Mouse (Mus musculus): ENCODE results near the gene Cln3.

Gene Cln3

DNA sequence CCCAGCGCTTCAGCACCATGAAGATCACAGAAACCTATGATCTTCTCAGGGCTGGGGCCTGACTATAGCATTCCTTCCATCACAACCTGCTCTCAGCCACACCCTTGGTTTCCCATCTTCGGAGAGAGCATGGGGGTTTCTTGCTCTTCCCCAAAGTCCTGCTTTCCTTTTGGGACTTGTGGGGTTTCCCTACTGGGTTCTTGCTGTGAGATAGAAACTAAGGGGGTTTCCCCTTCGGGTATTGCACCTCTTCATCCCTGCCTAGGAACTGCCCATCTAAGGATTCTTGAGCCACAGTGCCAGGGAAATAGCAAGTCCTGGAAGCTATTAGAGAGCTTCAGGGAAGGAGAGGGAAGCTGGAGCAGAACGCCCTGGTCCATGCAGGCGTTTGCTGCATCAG lies 10.3 kb upstream of the Cln3 start:
- no peak for DNase-seq (ENCODE audit: low read depth, low spot score)

DNA sequence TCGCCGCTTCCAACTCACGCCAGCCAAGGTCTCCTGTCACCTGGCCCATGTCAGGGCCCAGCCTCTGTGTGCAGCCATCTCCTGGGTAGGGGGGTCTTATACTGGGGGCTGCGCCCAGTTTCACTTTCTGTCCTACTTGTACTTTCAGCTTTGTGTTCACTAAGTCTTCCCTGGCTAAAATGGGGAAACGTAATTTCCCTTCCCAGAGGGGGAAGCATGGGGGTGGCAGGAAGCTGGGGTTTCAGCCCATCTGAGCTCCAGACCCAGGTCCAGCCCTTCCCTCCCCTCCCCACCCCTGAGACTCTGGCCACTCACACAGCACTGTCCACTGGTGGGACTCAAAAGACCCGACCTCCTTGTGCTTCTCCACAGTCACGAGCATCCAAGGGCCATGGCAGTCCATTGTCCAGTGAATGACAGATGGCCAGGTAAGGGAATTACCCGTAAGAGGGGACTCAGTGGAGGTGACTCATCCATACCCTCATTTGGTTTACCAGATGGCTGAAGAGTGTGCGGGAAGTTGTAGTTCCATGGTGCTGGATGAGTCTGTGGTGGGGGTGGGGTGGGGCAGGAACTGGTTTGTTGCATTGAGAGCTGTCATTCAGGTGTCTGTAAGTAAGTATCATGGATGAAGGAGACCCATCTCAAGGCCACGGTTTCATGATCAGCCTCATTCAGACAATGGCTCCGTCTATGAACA lies 9.4 kb upstream of the Cln3 start, which contains the start of gene Il27:
TSS of gene Il27 (minus strand) at position 80 of the 700 bp plus-strand sequence.
- no peak for DNase-seq (ENCODE audit: low read depth, low spot score)

DNA sequence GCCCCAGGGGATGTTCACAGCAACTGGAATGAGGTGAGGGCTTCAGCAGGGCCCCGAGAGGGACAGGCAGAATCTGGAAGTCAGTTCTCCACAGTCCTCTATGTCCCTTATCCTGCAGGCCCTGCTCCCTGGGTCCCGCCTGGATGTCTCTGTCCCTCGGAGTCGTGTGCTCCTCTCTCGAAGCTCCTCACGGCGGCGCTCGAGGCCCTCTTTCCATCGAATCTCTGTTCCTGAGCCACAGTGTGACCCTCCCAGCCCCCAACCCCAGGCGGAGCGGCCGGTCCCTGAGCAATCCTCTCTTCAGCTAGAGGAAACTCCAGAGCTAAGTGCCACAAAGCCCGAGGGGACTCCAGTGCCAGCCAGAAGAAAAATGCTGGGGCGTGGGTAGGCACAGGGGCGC lies 2.2 kb upstream of the Cln3 start:
- DNase-seq (ENCODE audit: low read depth, low spot score) = peak; percentile 50

DNA sequence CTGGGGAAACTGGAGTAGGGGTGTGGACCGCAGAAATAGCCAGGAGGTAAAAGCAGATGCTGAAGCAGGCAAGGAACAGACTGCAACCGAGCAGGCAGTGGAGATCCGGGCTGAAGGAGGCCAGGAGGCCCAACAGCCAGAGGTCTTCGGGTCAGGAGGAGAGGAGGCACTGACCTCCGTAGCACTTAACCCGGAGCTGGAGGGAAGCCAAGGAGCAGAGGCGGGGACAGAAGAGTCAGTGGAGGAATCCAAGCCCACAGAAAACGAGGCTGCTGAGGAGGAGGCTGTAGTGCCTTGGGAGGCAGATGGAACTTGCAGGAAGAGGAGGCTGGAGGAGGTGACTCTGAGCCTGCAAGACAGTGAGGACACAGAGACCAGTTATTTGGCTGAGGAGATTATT lies 1.2 kb upstream of the Cln3 start:
- DNase-seq (ENCODE audit: low read depth, low spot score) = no peak

DNA sequence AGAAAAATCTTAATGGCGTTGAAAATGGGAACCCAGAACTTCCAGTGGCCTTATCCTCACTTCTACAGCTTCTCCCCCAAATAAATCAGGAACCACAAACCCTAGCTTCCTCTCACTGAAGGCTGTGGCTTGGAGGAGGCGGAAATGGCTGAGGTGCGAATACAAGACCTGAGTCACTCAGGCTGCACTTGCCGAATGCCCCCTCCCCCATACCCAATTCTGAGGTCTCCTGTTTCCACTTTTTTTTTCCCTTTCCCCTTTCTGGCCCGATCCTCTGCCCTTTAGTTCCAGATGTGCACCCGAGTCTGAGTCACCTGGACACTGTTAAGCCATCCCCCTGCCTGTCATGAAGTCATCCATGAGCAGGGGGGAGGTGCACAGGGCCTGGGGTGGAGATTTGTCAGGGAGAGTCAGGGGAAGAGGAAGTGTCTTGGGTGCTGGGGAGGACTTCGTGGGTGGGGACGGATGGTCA lies 1.1 kb downstream of the Cln3 start, which contains the start of gene Apobr:
TSS of gene Apobr (plus strand) at position 437 of the 472 bp plus-strand sequence.
- no peak for DNase-seq (ENCODE audit: low read depth, low spot score)

DNA sequence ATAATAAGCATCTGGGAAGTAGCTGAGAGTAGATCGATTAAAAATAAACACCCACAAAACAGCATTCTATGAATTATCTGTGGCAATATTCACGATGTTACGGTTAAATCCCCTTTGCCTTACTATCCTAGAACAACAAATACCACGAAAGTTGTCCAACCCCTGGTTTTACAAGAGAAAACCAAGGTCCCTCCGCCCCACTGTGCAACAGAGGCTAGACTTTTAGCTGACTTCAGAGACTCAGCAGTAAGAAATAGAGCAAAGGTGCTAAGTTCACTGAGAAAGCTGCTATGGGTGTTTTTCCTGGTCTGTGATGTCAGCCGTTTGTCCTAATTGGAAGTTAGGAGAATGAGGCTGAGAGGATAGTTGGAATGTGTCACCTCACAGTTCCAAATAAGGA lies 1.9 kb downstream of the Cln3 start:
- no peak for DNase-seq (ENCODE audit: low read depth, low spot score)

DNA sequence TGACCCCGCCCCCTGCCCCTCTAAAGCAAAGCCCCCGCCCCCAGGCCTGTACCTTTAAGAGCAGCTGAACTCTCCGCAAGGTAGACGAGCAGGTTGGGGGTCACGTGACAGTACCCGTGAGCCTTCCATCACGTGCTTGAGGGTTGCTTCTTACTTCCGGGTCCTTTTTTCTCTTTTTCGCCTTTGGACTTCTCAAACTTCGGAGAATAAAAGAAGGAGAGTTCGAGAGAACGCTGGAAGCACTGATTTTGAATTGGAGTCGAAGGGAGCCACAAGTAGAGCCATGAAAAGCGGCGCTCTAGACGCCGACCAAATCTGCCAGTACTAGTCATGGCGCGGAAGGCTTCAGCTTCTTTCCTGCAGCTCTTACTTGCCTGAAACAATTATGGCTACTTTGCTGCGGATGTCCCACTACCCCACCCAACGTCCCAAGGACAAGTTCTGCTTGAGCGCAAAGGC lies 2.3 kb downstream of the Cln3 start:
- peak; percentile 77 for DNase-seq (ENCODE audit: low read depth, low spot score)

DNA sequence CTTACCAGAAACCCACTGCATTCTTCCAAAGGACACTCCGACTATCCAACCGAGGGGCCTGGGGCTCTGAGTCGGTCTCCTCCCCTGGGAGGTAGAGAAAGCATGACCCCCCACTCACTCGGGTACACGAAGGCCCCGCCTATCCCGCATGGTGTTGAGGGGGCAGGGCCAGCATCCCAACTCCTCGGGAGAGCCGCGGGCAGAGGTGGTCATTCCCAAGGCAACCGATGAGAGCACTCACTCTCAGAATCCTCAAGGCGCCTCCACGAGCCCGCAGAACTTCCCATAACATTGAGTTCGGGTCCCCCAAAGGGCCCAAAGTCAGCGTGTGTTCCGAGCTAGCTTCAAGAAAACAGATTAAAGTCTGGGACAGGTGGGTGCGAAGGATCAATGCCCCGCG lies 2.9 kb downstream of the Cln3 start:
- DNase-seq (ENCODE audit: low read depth, low spot score) = peak; percentile 22

DNA sequence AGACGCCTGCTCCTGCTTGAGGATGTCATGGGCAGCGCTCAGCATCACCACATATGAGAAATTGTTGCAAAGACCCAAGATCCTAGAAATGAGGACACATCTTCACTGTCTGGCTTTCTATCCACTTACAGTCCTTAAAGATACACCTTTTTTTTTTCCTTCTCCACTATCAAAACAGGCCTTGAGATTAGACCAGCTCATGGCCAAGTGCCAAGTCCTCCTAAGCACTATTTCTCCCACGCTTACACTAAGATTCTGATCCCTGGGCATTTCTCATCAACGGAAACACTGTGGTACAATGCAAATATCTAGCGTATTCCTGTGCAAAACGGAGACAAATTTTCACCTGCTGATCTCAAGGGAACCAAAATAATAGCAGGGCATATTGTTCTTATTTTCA lies 4.0 kb downstream of the Cln3 start:
- DNase-seq (ENCODE audit: low read depth, low spot score) = no peak

DNA sequence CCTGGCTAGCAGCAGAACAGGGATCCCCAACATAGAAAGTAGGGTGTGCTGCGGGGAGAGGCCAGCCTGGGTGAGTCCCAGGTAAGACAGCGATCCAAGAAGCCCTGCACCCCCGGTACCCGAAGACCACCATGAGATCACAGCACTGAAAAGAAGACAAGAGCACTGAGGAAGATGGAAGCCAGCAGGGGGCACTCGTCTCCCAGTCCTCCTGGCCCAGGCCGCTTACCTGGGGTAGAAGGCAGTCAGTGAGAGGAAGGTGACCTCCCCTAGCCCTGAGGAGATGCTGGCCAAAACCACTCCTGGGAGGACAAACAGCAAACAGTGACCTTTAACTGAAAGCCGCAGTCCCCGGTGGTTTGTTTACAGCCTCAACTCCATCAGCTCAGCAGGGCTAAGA lies 6.4 kb downstream of the Cln3 start:
- DNase-seq (ENCODE audit: low read depth, low spot score) = no peak

DNA sequence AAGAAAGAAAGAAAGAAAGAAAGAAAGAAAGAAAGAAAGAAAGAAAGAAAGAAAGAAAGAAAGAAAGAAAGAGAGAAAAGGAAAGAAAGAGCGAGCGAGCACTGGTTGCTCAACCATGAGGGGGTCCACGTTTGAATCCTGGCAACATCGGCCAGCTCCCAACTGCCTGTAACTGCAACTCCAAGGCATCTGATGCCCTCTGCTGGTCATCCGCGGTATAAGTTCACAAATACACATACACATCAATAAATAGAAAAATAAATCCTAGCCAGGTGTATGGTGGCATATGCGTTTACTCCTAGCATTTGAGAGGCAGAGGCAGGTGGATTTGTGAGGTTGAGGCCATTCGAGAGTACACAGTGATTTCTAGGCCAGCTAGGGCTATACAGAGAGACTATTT lies 8.7 kb downstream of the Cln3 start:
- DNase-seq (ENCODE audit: low read depth, low spot score) = peak; percentile 45

DNA sequence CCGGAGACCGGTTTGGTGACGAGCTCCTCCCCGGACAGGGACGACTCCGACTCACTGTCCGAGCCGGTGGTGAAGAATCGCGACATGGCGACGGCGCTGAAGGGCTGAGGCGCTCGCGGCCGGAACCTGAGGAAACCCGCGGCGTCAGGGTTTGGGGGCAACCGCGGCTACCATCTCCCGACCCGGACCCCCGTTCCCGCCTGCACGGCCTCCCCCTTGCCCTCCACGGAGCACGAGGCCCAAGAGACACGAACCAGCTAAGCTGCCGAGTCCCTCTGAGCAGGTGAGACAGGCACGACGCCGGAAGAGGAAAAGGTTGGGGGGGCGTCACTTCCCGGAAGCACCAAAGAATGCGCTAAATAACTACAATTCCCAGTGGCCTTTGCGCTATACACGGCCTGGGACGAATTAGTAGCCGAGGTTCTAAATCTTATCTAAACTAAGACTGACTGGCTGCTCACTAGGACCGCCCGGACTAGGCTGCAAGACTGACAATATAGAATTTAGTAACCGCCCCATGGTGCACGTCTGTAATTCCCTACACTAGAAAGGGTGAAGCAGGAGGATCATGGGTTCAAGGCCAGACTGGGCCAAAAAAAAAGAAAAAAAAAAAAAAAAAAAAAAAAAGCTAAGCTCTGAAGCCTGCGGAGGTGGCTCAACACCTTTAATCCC lies 19.4 kb downstream of the Cln3 start, which contains the start of gene Eif3c:
TSS of gene Eif3c (minus strand) at position 318 of the 672 bp plus-strand sequence.
- DNase-seq (ENCODE audit: low read depth, low spot score) = peak; percentile 85

DNA sequence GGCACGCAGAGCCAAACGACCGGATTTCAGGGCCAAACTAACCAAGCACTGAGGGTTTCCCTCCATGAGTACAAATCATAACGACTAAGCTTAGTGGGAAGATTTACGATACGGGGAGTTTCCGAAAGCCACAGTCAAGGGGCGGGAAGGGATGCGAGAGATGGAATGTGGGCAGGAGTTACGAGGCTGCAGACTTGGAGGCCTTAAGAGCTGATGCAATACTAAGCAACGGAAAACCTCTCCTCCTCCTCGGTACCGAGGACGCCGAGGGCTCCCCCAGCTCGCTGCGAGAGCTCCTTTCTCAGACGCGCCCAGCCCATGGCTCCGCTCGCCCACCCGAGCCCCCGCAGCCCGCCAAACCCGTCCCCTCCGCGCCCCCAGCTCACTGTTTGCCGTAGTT lies 19.9 kb downstream of the Cln3 start:
- DNase-seq (ENCODE audit: low read depth, low spot score) = no peak

DNA sequence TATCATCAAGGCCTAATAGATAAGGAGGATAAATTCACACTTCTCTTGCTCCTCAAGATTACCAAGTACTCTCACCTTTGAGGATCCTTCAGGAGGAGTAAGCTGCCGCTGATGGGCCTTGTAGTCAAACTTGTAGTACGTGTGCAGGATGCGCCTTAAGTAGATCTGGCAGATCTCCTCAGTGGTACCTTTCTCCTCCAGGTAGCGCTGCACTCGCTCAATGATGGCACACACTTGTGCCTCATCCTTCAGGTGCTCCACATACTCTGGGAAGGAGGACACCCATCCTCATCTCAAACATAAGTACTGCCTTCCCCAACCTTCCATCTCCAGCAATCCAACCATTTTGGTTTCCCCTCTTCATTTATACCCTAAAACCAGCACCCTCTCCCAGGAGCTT lies 29.0 kb downstream of the Cln3 start:
- no peak for DNase-seq (ENCODE audit: low read depth, low spot score)

DNA sequence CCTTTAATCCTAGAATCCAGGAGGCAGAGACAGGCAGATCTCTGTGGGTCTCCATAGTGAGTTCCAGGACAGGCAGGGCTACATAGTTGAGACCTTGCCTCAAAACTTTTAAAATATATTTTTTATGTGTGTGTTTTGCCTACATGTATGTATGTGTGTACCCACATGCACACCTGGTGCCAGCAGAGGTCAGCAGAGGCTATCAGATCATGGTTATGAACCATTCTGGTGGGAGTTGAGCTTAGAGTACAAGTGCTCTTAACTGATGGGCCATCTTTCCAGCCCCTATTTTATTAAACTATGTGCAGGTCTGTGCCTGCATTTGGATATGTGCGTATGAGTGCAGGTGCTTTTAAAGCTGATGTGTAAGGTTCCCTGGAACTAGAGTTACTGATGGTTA lies 30.8 kb downstream of the Cln3 start:
- no peak for DNase-seq (ENCODE audit: low read depth, low spot score)

DNA sequence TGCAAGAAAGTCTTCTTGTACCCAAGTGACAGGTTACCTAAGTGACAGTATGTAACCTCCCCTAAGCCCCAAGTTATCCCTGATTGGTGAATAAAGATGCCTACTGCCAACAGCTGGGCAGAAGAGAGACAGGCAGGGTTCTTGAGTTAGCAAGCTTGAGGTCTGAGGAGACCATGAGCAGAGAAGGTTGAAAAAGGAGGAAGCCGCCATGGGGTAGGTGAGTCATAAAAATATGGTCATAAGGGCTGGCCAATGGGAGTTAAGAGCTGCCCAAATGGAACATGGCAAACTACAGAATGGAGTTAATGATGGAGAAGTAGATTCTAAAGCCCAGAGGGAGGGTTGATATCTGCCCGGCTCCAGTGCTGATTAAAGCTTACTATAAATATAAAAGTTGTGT lies 40.0 kb downstream of the Cln3 start:
- no peak for DNase-seq (ENCODE audit: low read depth, low spot score)

DNA sequence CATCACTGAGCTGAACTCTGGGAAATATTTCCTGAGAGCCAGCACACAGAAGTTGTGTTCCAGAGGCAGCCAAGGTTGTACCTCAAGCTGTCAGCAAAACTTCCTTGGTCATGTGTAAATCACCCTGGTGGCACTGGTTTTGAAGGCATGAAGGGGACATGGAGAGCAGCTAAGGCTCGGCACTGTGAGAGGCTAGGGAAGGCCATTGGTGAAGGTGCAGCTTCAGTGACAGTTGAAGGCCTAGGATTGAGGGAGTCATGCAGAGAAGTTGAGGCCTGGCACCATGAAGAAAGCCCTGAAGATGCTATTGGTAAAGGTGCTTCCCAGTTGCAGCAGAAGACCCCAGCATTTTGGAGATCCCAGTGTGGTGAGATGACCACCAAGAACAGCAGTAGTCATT lies 44.0 kb downstream of the Cln3 start:
- DNase-seq (ENCODE audit: low read depth, low spot score) = no peak

DNA sequence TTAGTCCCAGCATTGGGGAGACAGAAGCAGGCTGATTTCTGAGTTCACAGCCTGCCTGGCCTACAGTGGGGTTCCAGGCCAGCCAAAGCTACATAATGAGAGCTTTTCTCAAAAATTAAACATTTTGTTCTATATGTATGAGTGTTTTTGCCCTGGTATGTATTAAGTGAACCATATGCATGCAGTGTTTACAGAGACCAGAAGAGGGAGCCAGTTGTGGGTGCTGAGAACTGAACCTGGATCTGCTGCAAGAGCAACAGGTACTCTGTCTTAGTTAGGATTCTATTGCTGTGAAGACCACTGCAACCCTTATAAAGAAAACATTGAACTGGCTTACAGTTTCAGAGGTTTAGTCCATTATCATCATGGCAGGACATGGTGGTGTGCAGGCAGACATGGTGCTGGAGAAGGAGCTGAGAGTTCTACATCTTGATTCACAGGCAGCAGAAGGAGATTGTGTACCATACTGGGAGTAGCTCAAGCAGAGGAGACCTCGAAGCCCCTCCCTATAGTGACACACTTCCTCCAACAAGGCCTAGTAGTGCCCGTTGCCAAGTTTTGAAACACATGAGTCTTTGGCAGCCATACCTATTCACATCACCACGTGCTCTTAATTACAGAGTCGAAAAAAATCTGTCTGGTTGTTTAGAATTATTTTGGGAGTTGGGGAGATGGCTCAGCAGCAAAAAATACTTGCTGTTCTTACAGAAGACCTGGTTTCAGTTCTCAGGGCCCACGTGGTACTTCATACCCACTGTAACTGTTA lies 47.6 kb downstream of the Cln3 start:
- peak; percentile 23 for DNase-seq (ENCODE audit: low read depth, low spot score)

DNA sequence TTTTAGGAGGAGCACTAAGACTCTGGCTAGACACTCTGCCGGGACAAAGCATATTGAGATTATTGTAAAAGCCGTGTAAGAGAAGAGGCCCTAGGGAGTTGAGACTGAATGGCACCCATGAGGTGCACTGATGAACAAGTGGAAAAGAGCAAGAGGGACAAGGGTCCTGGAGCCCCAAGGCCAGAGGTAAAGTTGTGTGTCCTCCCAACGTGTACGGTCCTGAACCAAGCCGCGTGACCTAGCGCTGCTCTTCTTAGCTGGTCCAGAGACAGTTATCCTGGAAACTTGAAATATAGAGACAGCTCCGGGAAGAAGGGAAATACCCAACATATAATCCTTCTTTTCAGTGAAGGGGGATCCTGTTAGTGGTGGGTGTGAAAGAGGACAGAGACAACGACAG lies 49.2 kb downstream of the Cln3 start:
- DNase-seq (ENCODE audit: low read depth, low spot score) = no peak

DNA sequence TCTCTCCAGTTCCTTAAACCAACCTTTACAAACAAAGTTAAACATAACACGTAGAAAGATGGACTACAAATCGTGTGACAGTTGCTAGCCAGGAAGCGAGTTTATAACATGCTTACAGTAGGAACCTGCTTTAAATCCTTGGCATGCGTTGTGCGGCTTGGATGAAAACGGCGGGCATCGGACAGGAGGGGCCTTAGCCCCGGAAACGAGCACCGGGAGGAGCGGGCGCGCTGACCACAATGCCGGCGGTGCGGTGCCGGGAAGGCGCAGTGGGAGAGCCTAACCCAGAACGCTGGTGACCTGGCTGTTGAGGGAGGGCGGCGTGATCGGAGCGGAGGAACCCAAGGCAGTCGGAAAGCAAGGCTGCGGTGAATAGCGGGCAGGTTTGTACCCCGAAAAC lies 49.9 kb downstream of the Cln3 start:
- DNase-seq (ENCODE audit: low read depth, low spot score) = no peak

DNA sequence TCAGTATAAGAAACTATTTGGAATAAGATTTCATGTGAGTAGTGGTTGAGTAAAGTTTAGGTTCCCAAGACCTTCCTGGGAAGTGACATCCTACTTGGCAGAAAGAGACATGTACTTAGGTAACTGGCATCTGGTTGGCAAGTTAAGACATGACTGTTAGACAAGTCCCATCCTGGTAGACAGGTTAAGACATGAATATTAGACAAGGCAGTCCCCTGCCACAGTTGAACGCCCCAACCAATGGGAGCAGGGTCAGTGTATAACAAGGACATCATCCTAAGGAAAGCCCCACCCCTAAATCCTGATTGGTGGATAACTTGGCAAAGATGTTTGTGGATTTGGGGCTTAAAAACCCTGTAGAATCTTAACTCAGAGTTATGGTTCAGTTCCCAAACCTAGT lies 52.2 kb downstream of the Cln3 start:
- DNase-seq (ENCODE audit: low read depth, low spot score) = no peak

DNA sequence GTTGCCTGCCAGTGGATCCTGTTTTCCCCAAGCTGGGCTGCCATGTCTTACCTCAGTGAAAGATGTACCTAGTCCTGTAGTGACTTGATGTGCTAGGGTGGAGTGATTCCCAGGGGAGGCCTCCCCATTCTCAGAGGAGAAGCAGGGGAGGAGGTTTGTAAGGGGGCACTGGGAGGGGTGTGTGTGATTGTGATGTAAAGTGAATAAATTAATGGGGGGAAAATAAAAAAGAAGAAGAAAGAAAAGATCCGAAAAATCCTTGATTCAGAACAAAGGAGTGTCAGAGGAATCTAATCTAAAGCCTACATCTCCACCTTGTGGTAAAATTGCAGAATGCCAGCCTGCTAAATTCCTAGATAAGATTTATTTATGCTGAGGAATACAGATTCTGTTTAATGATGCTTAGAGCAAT lies 57.4 kb downstream of the Cln3 start:
- DNase-seq (ENCODE audit: low read depth, low spot score) = peak; percentile 45

All from embryo, embryonic 11.5 days (tissue).